Mouse (Mus musculus): ENCODE data around the gene Atf6b.

The Atf6b gene

GRCm38 (mm10) chr17:34700671-34701071, 53.7 kb downstream of the Atf6b start:
- no peak for DNase-seq
